Mouse (Mus musculus): Measurements from ENCODE around the gene Arhgef28. TPM values are rescaled to one million over a fixed set of nuclear protein-coding genes. Genes with fewer than 3 reads are reported as not detected.
A peak's percentile ranks its signal among the peaks of the same experiment; 100 is the strongest.

The Arhgef28 gene
- polyA plus RNA-seq, 1 experiment from 2014 or later: 33.0 TPM

GRCm38 (mm10) chr13:97946422-97946821 is 259.8 kb downstream of the Arhgef28 start:
- Histone ChIP-seq H3K27me3 (replicated peaks; ENCODE audit: control insufficient read depth, insufficient read depth, low read length) (no peaks in the 10 kb centered on the region), H3K9me3 (ENCODE audit: control insufficient read depth, low read length) (no peaks in the 10 kb centered on the region), H3K4me1 (ENCODE audit: control insufficient read depth, insufficient read depth, low read depth, low read length) (no peaks in the 10 kb centered on the region), H3K4me3 (ENCODE audit: low read length) (no peak overlapping the region), H3K9ac (ENCODE audit: low read depth, low read length) (no peak overlapping the region), H3K36me3 (ENCODE audit: control insufficient read depth, insufficient read depth, low read length) (no peaks in the 10 kb centered on the region), H3K4me2 (ENCODE audit: low read length) (no peak overlapping the region), H3K27ac (ENCODE audit: low read depth, low read length) (no peak overlapping the region)
- WGBS: 85% methylated on average over 7 of the region's 7 CpGs
- ATAC-seq: no peak

- H3K36me3 ChIP-seq (ENCODE audit: control insufficient read depth, insufficient read depth, low read length): no peaks in the 10 kb centered on the region
- no peaks in the 10 kb centered on the region for H3K27me3 ChIP-seq (replicated peaks; ENCODE audit: control insufficient read depth, insufficient read depth, low read length)
- H3K9ac ChIP-seq (ENCODE audit: low read depth, low read length): no peak overlapping the region
- H3K4me2 ChIP-seq (ENCODE audit: low read length): no peak overlapping the region
- H3K4me1 ChIP-seq (ENCODE audit: control insufficient read depth, insufficient read depth, low read depth, low read length): no peaks in the 10 kb centered on the region
- no peak for ATAC-seq
- WGBS: 92% methylated on average over 13 of the region's 13 CpGs
- H3K27ac ChIP-seq (ENCODE audit: low read depth, low read length): no peak overlapping the region
- no peaks in the 10 kb centered on the region for H3K9me3 ChIP-seq (ENCODE audit: control insufficient read depth, low read length)
- no peak overlapping the region for H3K4me3 ChIP-seq (ENCODE audit: low read length)
These were observed 264.1 kb downstream of the Arhgef28 start for GRCm38 (mm10) chr13:97941909-97942680.

GRCm38 (mm10) chr13:97941099-97941498 is 265.1 kb downstream of the Arhgef28 start:
- Histone ChIP-seq H3K27ac (ENCODE audit: low read depth, low read length) (no peak overlapping the region), H3K4me2 (ENCODE audit: low read length) (no peak overlapping the region), H3K36me3 (ENCODE audit: control insufficient read depth, insufficient read depth, low read length) (no peaks in the 10 kb centered on the region), H3K9me3 (ENCODE audit: control insufficient read depth, low read length) (no peaks in the 10 kb centered on the region), H3K4me1 (ENCODE audit: control insufficient read depth, insufficient read depth, low read depth, low read length) (no peaks in the 10 kb centered on the region), H3K27me3 (replicated peaks; ENCODE audit: control insufficient read depth, insufficient read depth, low read length) (no peaks in the 10 kb centered on the region), H3K9ac (ENCODE audit: low read depth, low read length) (no peak overlapping the region), H3K4me3 (ENCODE audit: low read length) (no peak overlapping the region)
- ATAC-seq: no peak
- WGBS: 68% methylated on average over 6 of the region's 6 CpGs

DNA sequence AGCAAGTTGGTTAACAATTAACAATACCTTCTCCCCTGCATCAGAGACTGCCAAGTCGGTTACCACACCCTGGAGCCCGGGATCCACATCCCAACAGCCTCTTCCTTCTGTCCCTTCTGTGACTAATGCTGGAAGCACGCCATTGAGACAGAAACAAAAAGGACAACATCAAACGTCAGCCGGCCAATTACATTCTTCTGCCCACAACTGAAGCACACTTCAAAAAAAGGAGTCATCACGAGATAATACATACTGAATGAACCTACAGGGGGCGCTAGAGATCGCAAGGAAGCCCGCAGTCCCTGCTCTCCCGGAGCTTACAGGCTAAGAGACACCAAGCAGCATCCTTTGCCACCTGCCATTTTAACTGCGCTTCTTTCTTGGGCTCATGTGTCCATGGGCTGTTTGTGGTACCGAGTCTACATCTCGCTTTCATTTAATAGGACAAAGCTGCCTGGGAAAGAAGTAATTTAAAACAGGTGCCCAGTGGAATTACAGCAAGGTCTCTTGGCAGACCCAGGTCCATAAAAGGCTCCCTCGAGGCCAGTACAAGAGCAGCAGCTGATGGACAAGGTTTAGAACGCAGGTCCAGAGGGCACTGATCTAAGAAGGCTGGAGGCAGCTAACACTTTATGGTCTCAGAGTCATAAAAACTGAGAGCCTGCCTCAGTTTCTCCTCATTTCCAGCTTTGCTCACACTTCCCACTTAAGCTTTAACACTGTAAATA is 266.6 kb downstream of the Arhgef28 start:
- no peaks in the 10 kb centered on the region for H3K9me3 ChIP-seq (ENCODE audit: control insufficient read depth, low read length)
- H3K4me1 ChIP-seq (ENCODE audit: control insufficient read depth, insufficient read depth, low read depth, low read length): no peaks in the 10 kb centered on the region
- H3K9ac ChIP-seq (ENCODE audit: low read depth, low read length): no peak overlapping the region
- H3K27me3 ChIP-seq (replicated peaks; ENCODE audit: control insufficient read depth, insufficient read depth, low read length): no peaks in the 10 kb centered on the region
- no peaks in the 10 kb centered on the region for H3K36me3 ChIP-seq (ENCODE audit: control insufficient read depth, insufficient read depth, low read length)
- no peak overlapping the region for H3K4me2 ChIP-seq (ENCODE audit: low read length)
- 68% methylated on average over 15 of the region's 15 CpGs for WGBS
- no peak overlapping the region for H3K27ac ChIP-seq (ENCODE audit: low read depth, low read length)
- no peak overlapping the region for H3K4me3 ChIP-seq (ENCODE audit: low read length)
- ATAC-seq: no peak; the same call in 1 of the 2 replicates

DNA sequence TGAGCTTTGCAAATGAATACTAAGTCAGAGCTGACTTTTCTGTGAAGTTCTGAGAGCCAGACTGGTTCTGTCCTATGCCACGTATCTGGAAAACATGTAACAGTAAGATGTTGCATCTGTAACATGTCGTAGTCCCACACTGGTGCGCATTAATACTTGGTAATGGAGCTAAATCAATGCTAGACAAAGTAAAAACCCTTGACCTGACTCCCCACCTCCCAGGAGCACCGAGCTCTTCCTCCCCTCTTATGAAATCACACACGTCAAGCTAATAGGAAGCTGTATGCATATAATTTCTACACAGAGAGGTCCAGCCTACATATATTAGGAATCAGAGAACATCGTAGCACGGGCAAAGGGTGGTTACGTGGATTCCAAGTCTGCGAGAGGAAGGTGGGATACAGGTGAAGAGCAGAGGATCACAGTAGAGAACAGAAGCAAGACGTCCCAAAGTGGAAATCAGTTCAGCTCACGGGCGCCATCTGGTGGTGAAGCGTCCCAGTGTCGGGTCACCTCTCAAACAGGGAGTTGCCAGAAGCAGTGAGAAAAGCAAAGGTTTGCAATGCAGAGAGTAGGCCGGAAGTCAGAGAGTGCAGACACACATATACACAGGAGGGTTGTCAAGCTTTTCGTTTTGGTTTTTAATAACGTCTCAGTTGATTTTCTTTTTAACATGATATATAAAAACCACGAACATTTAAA is 267.5 kb downstream of the Arhgef28 start:
- 33% methylated on average over 18 of the region's 18 CpGs for WGBS
- Histone ChIP-seq H3K4me2 (ENCODE audit: low read length) (no peak overlapping the region), H3K36me3 (ENCODE audit: control insufficient read depth, insufficient read depth, low read length) (no peaks in the 10 kb centered on the region), H3K27me3 (replicated peaks; ENCODE audit: control insufficient read depth, insufficient read depth, low read length) (no peaks in the 10 kb centered on the region), H3K4me1 (ENCODE audit: control insufficient read depth, insufficient read depth, low read depth, low read length) (no peaks in the 10 kb centered on the region), H3K9ac (ENCODE audit: low read depth, low read length) (no peak overlapping the region), H3K4me3 (ENCODE audit: low read length) (no peak overlapping the region), H3K27ac (ENCODE audit: low read depth, low read length) (no peak overlapping the region), H3K9me3 (ENCODE audit: control insufficient read depth, low read length) (no peaks in the 10 kb centered on the region)
- peak; percentile 81 for ATAC-seq

DNA sequence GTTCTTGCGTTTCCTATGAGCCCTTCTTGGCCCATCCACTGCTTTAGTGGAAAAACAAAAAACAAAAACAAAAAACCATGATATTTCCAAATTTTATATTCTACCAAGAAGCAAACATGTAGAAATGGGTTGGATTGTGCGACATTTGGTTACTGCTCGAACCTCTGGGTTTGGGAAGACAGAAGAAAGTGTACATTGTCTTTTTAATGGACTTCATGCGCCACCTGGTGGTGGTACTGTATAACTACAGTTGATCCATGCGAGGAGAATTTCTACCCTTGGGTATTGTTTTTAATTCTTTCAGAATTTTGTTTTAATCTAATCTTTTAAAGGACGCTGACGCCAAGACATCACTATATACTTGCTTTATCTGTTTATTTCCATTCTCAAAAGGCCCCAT is 268.3 kb downstream of the Arhgef28 start:
- Histone ChIP-seq H3K27me3 (replicated peaks; ENCODE audit: control insufficient read depth, insufficient read depth, low read length) (no peaks in the 10 kb centered on the region), H3K9ac (ENCODE audit: low read depth, low read length) (no peak overlapping the region), H3K9me3 (ENCODE audit: control insufficient read depth, low read length) (no peaks in the 10 kb centered on the region), H3K4me1 (ENCODE audit: control insufficient read depth, insufficient read depth, low read depth, low read length) (no peaks in the 10 kb centered on the region), H3K27ac (ENCODE audit: low read depth, low read length) (no peak overlapping the region), H3K4me2 (ENCODE audit: low read length) (no peak overlapping the region), H3K36me3 (ENCODE audit: control insufficient read depth, insufficient read depth, low read length) (no peaks in the 10 kb centered on the region), H3K4me3 (ENCODE audit: low read length) (no peak overlapping the region)
- ATAC-seq: peak; percentile 55; the same call in 1 of the 2 replicates
- 17% methylated on average over 7 of the region's 7 CpGs for WGBS

DNA sequence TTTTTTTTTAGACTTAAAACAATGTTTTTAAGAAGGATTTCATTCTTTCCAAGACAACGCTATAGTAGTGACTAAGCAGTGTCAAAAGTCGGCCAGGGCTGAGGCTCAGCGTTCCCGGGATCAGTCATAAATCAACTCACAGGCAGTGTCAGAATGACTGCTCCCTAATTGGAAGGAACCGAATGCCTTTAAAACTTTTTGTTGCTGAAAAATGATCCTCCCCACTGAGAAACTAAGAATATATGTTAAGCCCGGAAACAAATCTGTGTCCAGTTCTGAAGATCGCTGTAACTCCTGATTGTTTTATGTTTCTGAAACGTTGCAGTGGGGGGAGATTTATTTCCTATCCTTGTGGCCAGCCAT is 278.1 kb downstream of the Arhgef28 start:
- ATAC-seq: no peak
- no peaks in the 10 kb centered on the region for H3K27me3 ChIP-seq (replicated peaks; ENCODE audit: control insufficient read depth, insufficient read depth, low read length)
- no peak overlapping the region for H3K9ac ChIP-seq (ENCODE audit: low read depth, low read length)
- WGBS: 26% methylated on average over 8 of the region's 8 CpGs
- no peaks in the 10 kb centered on the region for H3K9me3 ChIP-seq (ENCODE audit: control insufficient read depth, low read length)
- H3K27ac ChIP-seq (ENCODE audit: low read depth, low read length): no peak overlapping the region
- H3K4me1 ChIP-seq (ENCODE audit: control insufficient read depth, insufficient read depth, low read depth, low read length): peaks cover 2% of the 10 kb centered on the region; the same call in 1 of the 2 replicates
- H3K36me3 ChIP-seq (ENCODE audit: control insufficient read depth, insufficient read depth, low read length): no peaks in the 10 kb centered on the region
- no peak overlapping the region for H3K4me3 ChIP-seq (ENCODE audit: low read length)
- no peak overlapping the region for H3K4me2 ChIP-seq (ENCODE audit: low read length)

GRCm38 (mm10) chr13:97927376-97928134 is 278.7 kb downstream of the Arhgef28 start:
- no peak overlapping the region for H3K4me3 ChIP-seq (ENCODE audit: low read length)
- no peaks in the 10 kb centered on the region for H3K36me3 ChIP-seq (ENCODE audit: control insufficient read depth, insufficient read depth, low read length)
- no peaks in the 10 kb centered on the region for H3K27me3 ChIP-seq (replicated peaks; ENCODE audit: control insufficient read depth, insufficient read depth, low read length)
- H3K4me1 ChIP-seq (ENCODE audit: control insufficient read depth, insufficient read depth, low read depth, low read length): peaks cover 2% of the 10 kb centered on the region; the same call in 1 of the 2 replicates
- no peaks in the 10 kb centered on the region for H3K9me3 ChIP-seq (ENCODE audit: control insufficient read depth, low read length)
- WGBS: 41% methylated on average over 14 of the region's 14 CpGs
- no peak overlapping the region for H3K27ac ChIP-seq (ENCODE audit: low read depth, low read length)
- H3K4me2 ChIP-seq (ENCODE audit: low read length): no peak overlapping the region
- ATAC-seq: no peak
- no peak overlapping the region for H3K9ac ChIP-seq (ENCODE audit: low read depth, low read length)

Measured in hindbrain, embryonic 16.5 days (tissue).